Mouse (Mus musculus) fat pad, adult 2 months (tissue): ENCODE results near the gene Rims1.

Source experiments
- DNase-seq: peaks from one replicate; pipeline ENCODE4 v3.0.0-alpha.2; 2011; ENCODE audit warnings: low read depth, low spot score; ENCODE audit errors: extremely low read depth

Gene Rims1

GRCm38 (mm10) chr1:22695046-22695445 is 110.7 kb downstream of the Rims1 start:
- no peak for DNase-seq

- no peak for DNase-seq
These were observed 111.3 kb downstream of the Rims1 start for GRCm38 (mm10) chr1:22694514-22694913.

- no peak for DNase-seq
These were observed 122.3 kb downstream of the Rims1 start for GRCm38 (mm10) chr1:22683455-22683854.

- DNase-seq, result no peak
These were observed 141.6 kb downstream of the Rims1 start for GRCm38 (mm10) chr1:22664196-22664595.

- DNase-seq, result no peak
These were observed 144.0 kb downstream of the Rims1 start for GRCm38 (mm10) chr1:22661825-22662224.

- DNase-seq, result no peak
These were observed 149.8 kb downstream of the Rims1 start for GRCm38 (mm10) chr1:22655983-22656382.

GRCm38 (mm10) chr1:22654903-22655302 is 150.9 kb downstream of the Rims1 start:
- no peak for DNase-seq

- DNase-seq, result no peak
These were observed 155.2 kb downstream of the Rims1 start for GRCm38 (mm10) chr1:22650588-22650987.

- no peak for DNase-seq
These were observed 156.4 kb downstream of the Rims1 start for GRCm38 (mm10) chr1:22649432-22649831.

GRCm38 (mm10) chr1:22645257-22645656 is 160.5 kb downstream of the Rims1 start:
- peak; percentile 40 for DNase-seq

- DNase-seq, result no peak
These were observed 165.2 kb downstream of the Rims1 start for GRCm38 (mm10) chr1:22640568-22640967.

GRCm38 (mm10) chr1:22639702-22640101 is 166.1 kb downstream of the Rims1 start:
- no peak for DNase-seq

- DNase-seq, result no peak
These were observed 171.9 kb downstream of the Rims1 start for GRCm38 (mm10) chr1:22633871-22634270.

GRCm38 (mm10) chr1:22632551-22632950 is 173.2 kb downstream of the Rims1 start:
- DNase-seq, result no peak

- no peak for DNase-seq
These were observed 173.8 kb downstream of the Rims1 start for GRCm38 (mm10) chr1:22631991-22632390.

- no peak for DNase-seq
These were observed 176.8 kb downstream of the Rims1 start for GRCm38 (mm10) chr1:22629011-22629410.

- no peak for DNase-seq
These were observed 178.8 kb downstream of the Rims1 start for GRCm38 (mm10) chr1:22627013-22627412.

GRCm38 (mm10) chr1:22626295-22626694 is 179.5 kb downstream of the Rims1 start:
- DNase-seq, result no peak

- DNase-seq, result no peak
These were observed 185.0 kb downstream of the Rims1 start for GRCm38 (mm10) chr1:22620827-22621226.

- no peak for DNase-seq
These were observed 190.2 kb downstream of the Rims1 start for GRCm38 (mm10) chr1:22615601-22616000.

- no peak for DNase-seq
These were observed 192.2 kb downstream of the Rims1 start for GRCm38 (mm10) chr1:22613609-22614008.

GRCm38 (mm10) chr1:22604329-22605044 is 201.3 kb downstream of the Rims1 start:
- no peak for DNase-seq

GRCm38 (mm10) chr1:22596197-22596596 is 209.6 kb downstream of the Rims1 start:
- DNase-seq, result no peak
